Comparison of ENCODE assay signal across 7 mouse cellular contexts in genomic region chr5:45419841-45420638, GRCm38 (mm10). TPM values are rescaled to one million over a fixed set of nuclear protein-coding genes. Genes with fewer than 3 reads are reported as not detected.
DNase-seq lines count a peak whose midpoint lies in the region; ATAC-seq and TF ChIP-seq lines count a peak whose summit lies in the region.

No protein-coding gene starts in this region.

- H3K4me2 ChIP-seq in hindbrain, embryonic 13.5 days: no peak overlapping the region
- no peak overlapping the region for H3K4me2 ChIP-seq in liver, embryonic 12.5 days

- 76% methylated on average over 10 of the region's 10 CpGs for WGBS in hindbrain, embryonic 13.5 days
- WGBS in liver, embryonic 12.5 days (ENCODE audit: insufficient replicate concordance): 64% methylated on average over 10 of the region's 10 CpGs

- H3K9ac ChIP-seq in hindbrain, embryonic 13.5 days: no peak overlapping the region
- no peak overlapping the region for H3K9ac ChIP-seq in liver, embryonic 12.5 days

- ATAC-seq in hindbrain, embryonic 13.5 days (ENCODE audit: low FRiP score): peak; percentile 52; the same call in 1 of the 2 replicates
- peak; percentile 60; the same call in 1 of the 2 replicates for ATAC-seq in liver, embryonic 12.5 days

- no peak overlapping the region for H3K27ac ChIP-seq in bone marrow macrophage, adult 2 months (ENCODE audit: insufficient read depth, low read depth, low read length)
- H3K27ac ChIP-seq in hindbrain, embryonic 13.5 days: no peak overlapping the region
- no peak overlapping the region for H3K27ac ChIP-seq in liver, embryonic 12.5 days

- no peaks in the 10 kb centered on the region for H3K4me1 ChIP-seq in bone marrow macrophage, adult 2 months (ENCODE audit: control insufficient read depth, insufficient read depth, low read length)
- H3K4me1 ChIP-seq in hindbrain, embryonic 13.5 days (replicated peaks): no peaks in the 10 kb centered on the region
- H3K4me1 ChIP-seq in liver, embryonic 12.5 days: no peaks in the 10 kb centered on the region

- H3K36me3 ChIP-seq in hindbrain, embryonic 13.5 days: no peaks in the 10 kb centered on the region
- no peaks in the 10 kb centered on the region for H3K36me3 ChIP-seq in liver, embryonic 12.5 days

- peak; percentile 30; the same call in 1 of the 2 replicates for TF ChIP-seq CTCF in bone marrow macrophage, adult 2 months (IDR thresholded peaks at IDR 0.05; ENCODE audit: low read depth, low read length)

- peak; percentile 28 for DNase-seq in ovary, postnatal 36 days (ENCODE audit: low spot score)
- no peak for DNase-seq in ovary, postnatal 14 days (ENCODE audit: low spot score)
- no peak for DNase-seq in right cerebral cortex, postnatal 4 days
- no peak for DNase-seq in cerebellum, adult 9-11 months

- H3K27me3 ChIP-seq in hindbrain, embryonic 13.5 days: no peaks in the 10 kb centered on the region
- no peaks in the 10 kb centered on the region for H3K27me3 ChIP-seq in liver, embryonic 12.5 days (replicated peaks)

- TF ChIP-seq POLR2A in bone marrow macrophage, adult 2 months (IDR thresholded peaks at IDR 0.05; ENCODE audit: borderline replicate concordance, low read depth, low read length): no peak

- no peaks in the 10 kb centered on the region for H3K9me3 ChIP-seq in hindbrain, embryonic 13.5 days
- H3K9me3 ChIP-seq in liver, embryonic 12.5 days (replicated peaks): no peaks in the 10 kb centered on the region

- H3K4me3 ChIP-seq in bone marrow macrophage, adult 2 months (ENCODE audit: insufficient read depth, low read length): no peak overlapping the region
- no peak overlapping the region for H3K4me3 ChIP-seq in hindbrain, embryonic 13.5 days
- H3K4me3 ChIP-seq in liver, embryonic 12.5 days: no peak overlapping the region

RNA-seq across cellular contexts. Expression of gene Qdpr, which starts 30.0 kb away (rescaled TPM):
- 80.2 and 89.8 TPM in 2 replicates for polyA plus RNA-seq in bone marrow macrophage, adult 2 months (2012; ENCODE audit: insufficient read depth, insufficient read length, missing spikeins)
- polyA plus RNA-seq in hindbrain, embryonic 13.5 days (2015; fragmentation: Nextera tagmentation; extraction: Ambion mirVana): 113 and 116 TPM in 2 replicates
- polyA plus RNA-seq in liver, embryonic 12.5 days (2016; fragmentation: Nextera tagmentation; extraction: Ambion mirVana): 74.1 and 77.6 TPM in 2 replicates

RNA-seq across cellular contexts. Expression of gene Clrn2, which starts 33.5 kb away (rescaled TPM):
- not detected in 2 replicates for polyA plus RNA-seq in bone marrow macrophage, adult 2 months (2012; ENCODE audit: insufficient read depth, insufficient read length, missing spikeins)
- 0.18 and 0.43 TPM in 2 replicates for polyA plus RNA-seq in hindbrain, embryonic 13.5 days (2015; fragmentation: Nextera tagmentation; extraction: Ambion mirVana)
- polyA plus RNA-seq in liver, embryonic 12.5 days (2016; fragmentation: Nextera tagmentation; extraction: Ambion mirVana): not detected in 2 replicates
